Mouse (Mus musculus): ENCODE data around the gene Plekha7.

GRCm38 (mm10) chr7:116110661-116111060 lies 197.5 kb downstream of the Plekha7 start:
- TF ChIP-seq CTCF (IDR thresholded peaks at IDR 0.05) (no peak), EP300 (IDR thresholded peaks at IDR 0.05) (no peak)
